Mouse (Mus musculus): Measurements from ENCODE around the gene Slc5a2. TPM values are rescaled to one million over a fixed set of nuclear protein-coding genes. Genes with fewer than 3 reads are reported as not detected.

The Slc5a2 gene
- total RNA-seq (2023) = not detected in 2 replicates

DNA sequence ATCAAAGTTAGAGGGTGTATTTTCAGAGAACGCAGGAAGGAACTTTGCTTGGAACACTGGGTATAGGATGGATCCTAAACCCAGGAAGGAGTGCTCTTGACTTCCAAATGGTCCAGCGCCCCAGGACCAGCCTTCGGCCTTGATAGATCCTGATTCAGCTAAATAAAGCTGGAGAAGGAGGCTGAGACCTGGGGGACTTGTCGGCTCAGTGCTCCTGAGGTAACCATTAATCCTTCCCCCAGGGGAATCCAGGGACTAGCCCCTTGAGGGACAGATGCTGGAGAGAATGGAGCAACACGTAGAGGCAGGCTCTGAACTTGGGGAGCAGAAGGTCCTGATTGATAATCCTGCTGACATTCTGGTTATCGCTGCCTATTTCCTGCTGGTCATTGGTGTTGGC is at the start of gene Slc5a2:
Slc5a2 (plus strand) TSS at position 247 of the 400 bp plus-strand sequence.

DNA sequence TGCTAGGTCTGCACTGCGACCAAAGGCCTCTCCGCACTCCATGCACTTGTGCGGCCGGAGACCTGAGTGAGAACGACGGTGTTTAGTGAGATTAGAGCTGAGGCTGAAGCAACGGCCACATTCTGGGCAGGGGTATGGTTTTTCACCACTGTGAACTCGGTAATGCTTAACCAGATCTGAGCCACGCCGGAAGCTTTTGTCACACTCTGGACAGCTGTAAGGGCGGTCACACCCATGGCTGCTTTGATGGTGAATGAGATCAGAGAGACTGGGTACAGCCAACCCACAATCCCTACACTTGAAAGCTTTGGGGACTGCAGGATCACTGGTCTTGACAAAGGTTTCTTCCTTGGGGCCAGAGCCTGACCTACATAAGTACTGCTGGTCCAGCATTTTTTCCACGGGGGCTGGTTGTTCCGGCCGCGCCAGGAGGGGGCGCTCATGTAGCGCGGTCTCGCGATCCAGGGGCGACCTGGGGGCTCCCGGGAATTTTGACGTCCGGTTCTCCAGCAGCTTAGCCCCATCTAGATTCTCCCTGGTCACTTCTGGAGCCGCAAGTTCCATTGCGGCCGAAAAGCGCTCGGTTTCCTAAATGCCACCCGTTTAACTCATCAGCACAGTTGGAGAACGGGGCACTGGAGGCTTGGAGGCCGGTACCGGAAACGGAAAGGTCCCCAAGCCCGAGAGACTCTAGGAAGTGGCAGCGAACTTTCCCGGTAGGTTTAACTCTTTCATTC is 28.4 kb upstream of the Slc5a2 start, which contains the start of gene Armc5:
Armc5 (plus strand) TSS at position 487 of the 737 bp plus-strand sequence.

DNA sequence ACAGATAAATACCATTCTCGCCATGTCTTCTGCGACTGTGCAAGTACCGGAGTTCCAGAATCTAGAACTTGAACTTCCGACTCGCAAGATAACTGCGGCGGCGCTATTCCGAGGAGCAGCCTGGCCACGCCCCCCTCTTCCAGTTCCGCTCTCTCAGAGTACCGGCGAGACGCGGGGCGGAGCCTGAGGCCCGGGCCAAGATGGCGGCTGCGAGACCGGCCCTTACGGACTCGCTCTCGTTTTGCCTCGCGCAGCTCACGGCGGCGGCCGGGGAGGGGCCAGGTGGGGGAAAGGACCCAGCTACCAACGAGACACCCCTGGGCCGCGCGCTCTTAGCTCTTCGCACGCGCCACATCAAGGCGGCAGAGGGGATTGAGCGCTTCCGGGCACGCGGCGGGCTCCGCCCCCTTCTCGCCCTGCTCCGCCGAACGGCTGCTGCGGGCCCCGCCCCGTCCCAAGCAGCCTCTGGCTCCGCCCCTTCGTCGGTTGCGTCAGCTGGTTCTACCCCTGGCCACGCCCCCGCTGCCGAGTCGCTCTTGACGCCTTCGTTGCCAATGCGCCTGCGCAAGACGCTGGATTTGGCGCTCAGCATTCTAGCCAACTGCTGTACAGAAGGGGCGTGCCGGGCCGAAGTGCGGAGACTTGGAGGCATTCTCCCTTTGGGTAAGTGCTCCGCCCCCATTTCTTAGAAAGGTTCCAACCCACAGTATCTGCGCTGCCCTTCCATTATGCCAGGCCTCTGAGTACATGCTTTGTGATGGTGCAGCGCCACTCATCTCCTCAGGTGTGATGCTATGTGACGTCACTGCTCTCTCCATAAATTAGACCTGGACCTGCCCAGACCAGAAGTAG is 27.3 kb upstream of the Slc5a2 start, which contains the start of gene 9130023H24Rik:
9130023H24Rik (minus strand) TSS at position 105 of the 852 bp plus-strand sequence.

DNA sequence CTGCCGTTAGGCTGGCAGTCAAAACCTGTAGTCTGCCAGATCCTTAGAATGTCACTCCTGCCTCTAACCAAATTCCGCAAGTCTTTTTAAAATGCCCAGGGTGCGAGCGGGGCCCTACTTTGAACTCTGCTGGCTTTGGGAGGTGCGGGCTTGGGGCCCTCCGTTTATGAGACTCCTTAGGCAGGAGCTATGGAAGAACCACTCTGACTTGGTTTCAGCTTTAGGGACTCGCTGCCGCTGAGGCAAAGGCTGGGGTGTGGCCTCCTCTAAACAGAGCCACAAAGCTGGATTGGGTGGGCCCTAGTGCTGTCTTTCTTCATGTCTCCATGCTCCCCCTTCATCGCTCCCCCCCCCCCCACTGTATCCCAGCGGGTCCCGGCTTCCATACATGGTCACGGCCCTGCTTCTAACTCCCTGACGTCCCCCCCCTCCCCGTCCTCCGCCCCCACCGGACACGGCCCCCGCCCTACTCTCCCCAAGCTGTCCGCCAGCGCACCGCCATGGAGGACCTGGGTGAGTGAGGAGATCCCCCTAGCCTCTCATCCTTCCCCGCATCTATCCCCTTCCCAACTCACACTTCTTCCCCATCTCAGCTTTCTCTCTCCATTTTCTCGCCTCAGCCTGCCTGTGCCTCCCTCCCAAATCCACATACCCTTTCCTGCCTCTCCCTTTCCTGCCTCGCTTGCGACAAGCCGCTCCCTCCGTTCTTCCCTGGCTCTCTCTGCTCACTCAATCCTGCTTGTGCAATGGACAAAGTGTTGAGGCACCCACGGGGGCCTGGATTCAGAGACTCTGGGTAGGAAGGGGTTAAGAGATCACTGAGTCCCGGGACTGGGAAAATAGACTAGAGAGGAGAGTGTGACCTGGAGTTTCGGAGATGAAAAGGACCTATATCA is 18.7 kb upstream of the Slc5a2 start, which contains the start of gene Tgfb1i1:
Tgfb1i1 (plus strand) TSS at position 317 of the 896 bp plus-strand sequence.

DNA sequence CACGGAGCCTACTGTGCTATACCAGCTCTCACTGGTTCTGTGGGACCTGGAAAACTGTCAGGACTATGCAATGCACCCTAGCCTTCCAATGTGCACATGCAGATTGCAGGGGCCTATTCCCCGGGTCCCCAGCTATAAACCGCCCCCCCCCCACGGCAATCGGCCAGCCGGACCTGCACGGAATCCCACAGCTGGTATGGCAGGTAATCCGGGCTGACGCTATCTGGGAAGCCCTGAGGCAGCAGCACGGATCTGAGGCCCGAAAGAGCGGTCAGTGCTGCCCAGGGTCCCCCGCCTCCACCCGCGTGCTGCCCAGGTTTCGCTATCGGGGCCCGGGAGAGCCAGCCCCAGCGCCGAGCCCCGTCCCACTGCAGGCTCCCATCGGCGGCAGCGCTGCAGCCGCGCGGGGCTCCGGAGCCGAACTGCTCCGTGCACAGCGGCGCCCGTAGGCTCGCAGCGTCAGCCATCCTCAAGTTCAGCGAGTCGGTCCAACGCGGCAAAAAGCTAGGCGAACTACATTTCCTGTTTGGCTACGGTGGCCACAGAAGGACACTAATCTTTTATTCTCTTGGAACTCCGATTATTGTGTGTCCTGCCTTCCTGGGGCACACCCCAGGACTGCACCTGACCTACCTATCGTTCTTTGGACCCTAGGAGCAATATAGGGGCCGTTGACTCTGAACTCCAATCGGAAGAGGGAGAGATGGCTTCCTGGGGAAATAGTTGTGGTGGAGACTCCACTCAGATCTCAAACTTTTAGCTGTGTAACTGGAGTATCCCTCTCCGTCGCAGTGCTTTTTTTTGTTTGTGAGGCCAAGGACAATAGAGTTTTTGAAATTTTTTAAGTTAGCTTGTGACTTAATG is 32.4 kb downstream of the Slc5a2 start, which contains the start of gene BC017158:
BC017158 (minus strand) TSS at position 554 of the 864 bp plus-strand sequence.

Other genes starting within 250 kb of the Slc5a2 start
- 944 and 1,025 TPM in 2 replicates for gene Itgam, start 203.0 kb upstream of the Slc5a2 start, total RNA-seq (2023)
- 25.5 and 27.4 TPM in 2 replicates for gene Gm49368, start 203.0 kb upstream of the Slc5a2 start, total RNA-seq (2023)
- gene Itgax, start 136.1 kb upstream of the Slc5a2 start, total RNA-seq (2023) = 37.9 and 48.0 TPM in 2 replicates
- 1.00 and 1.2 TPM in 2 replicates for gene Itgad, start 111.3 kb upstream of the Slc5a2 start, total RNA-seq (2023)
- gene Cox6a2, start 59.3 kb upstream of the Slc5a2 start, total RNA-seq (2023) = not detected in 2 replicates
- gene Armc5, start 28.3 kb upstream of the Slc5a2 start, total RNA-seq (2023) = 9.8 and 12.6 TPM in 2 replicates
- gene 9130023H24Rik, start 27.6 kb upstream of the Slc5a2 start, total RNA-seq (2023) = 3.6 and 4.4 TPM in 2 replicates
- gene Tgfb1i1, start 18.8 kb upstream of the Slc5a2 start, total RNA-seq (2023) = 0.25 and 0.28 TPM in 2 replicates
- 6.8 and 7.0 TPM in 2 replicates for gene BC017158, start 32.5 kb downstream of the Slc5a2 start, total RNA-seq (2023)
- 32.2 and 32.7 TPM in 2 replicates for gene Rgs10, start 153.1 kb downstream of the Slc5a2 start, total RNA-seq (2023)
- gene Tial1, start 196.1 kb downstream of the Slc5a2 start, total RNA-seq (2023) = 73.5 and 91.4 TPM in 2 replicates

Measured in neutrophil, adult 65 days (primary cell).